Mouse (Mus musculus): ENCODE data around the gene Fasl.

DNA sequence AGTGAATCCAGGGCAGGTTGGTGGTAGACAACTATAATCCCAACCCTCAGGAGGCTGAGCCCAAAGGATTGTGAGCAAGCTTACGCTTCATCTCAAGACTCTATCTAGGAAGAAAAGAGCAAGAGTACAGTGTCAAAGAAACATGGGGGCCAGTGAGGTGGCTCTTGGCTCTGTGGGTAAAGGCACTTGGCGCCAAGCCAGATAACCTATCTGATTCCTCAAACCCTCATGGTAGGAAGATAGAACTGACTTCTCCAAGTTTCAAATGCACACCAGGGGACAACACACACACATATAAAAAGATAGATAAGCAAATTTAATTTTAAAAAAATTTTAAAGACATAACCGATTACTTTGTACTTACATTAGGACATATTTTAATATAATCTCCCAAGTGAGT lies 52.0 kb downstream of the Fasl start:
- TF ChIP-seq GATA1 (IDR thresholded peaks at IDR 0.05; ENCODE audit: borderline replicate concordance, low read length) (no peak), CTCF (IDR thresholded peaks at IDR 0.05; ENCODE audit: low read depth, low read length) (no peak), TAL1 (conservative IDR thresholded peaks at IDR 0.05; ENCODE audit: low read depth, low read length) (no peak)

All from G1E (cell line).